Mouse (Mus musculus): ENCODE measurements around the gene Mkrn2os. TPM values are rescaled to one million over a fixed set of nuclear protein-coding genes. Genes with fewer than 3 reads are reported as not detected.
A peak's percentile ranks its signal among the peaks of the same experiment; 100 is the strongest.
"Not testable (repeated sequence)": the region's sequence is repeated elsewhere in the genome, so short reads cannot be mapped to it uniquely, and the experiment has no call there.

Mkrn2os gene
- total RNA-seq (2015) (not detected in 2 replicates), total RNA-seq (2017) (not detected in 2 replicates)

DNA sequence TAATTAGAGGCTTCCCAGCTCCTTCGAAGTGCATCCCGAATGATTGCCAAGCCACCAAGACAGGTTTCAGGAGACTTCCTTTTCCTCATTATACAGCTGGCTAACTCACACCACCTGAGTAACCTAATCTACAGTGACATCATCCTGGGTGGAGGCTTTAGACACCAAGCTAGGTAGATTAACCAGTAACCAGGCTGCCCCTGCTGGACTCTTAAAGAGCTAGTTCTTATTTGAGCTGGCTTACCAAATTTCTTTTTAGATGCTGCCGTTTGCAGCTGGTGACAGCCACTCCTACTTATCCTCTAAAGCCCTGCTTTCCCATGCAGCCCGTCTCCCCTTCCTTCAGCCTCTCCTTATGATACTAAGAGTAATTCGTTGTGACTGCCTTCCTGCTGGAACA is at the start of gene Mkrn2os:
Mkrn2os (minus strand) TSS at position 119 of the 400 bp plus-strand sequence.
- ATAC-seq (replicated peaks; ENCODE audit: poor library complexity) = no peak

DNA sequence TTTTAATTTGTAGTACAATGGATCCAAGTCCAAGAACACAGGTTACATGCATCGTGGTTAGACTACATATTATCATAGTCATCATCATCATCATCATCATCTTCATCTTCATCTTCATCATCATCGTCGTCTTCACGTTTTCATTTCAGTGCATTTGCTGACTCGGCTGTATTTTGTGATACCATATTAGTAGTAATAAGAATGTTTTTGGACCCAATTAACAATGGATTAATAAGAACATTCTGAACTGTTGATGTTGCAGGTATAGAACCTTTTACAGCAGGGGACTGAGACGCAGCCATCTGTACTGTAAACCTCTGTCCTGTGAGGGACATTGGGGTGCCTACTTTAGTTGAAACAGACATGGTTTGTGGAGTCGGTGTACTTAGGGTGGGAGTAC is 45.8 kb upstream of the Mkrn2os start:
- not testable (repeated sequence) for ATAC-seq (replicated peaks; ENCODE audit: poor library complexity)

GRCm38 (mm10) chr6:115634015-115634414 is 41.6 kb upstream of the Mkrn2os start:
- ATAC-seq (replicated peaks; ENCODE audit: poor library complexity) = no peak

DNA sequence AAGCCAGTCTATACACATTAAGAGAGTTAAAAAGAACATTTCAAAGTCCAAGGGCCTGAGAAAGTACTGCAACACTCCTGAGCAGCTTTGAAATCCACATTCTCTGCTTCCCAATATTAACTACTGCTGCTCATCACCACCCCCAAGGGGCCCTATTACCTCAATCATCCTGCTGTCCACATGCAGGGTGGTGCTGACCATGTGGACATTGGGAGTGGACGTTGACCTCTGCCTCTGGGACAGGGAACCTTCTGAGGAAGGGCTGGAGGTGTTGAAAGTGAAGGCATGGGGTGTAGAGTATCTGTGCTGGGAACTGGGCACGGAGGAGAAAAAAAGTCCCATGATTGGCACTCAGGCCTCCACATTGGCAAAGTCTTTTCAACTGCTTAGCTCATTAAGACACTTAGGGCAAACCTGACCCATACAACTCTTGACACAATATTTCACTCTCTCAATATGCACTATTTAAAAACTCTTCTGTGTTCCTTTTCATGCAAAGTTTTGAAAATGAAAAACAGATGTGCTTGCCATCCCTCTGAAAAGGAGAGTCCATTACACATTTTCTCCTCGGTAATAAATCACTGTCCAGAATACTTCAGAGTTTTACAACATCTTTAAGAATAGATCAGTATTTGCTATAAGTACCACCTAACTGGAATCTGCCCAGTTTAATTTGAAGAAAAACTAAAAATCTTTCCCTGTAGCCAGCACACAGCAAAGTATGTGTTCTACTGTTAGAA is 38.9 kb upstream of the Mkrn2os start:
- ATAC-seq (replicated peaks; ENCODE audit: poor library complexity) = no peak

GRCm38 (mm10) chr6:115626121-115626520 is 33.7 kb upstream of the Mkrn2os start:
- ATAC-seq (replicated peaks; ENCODE audit: poor library complexity) = no peak

DNA sequence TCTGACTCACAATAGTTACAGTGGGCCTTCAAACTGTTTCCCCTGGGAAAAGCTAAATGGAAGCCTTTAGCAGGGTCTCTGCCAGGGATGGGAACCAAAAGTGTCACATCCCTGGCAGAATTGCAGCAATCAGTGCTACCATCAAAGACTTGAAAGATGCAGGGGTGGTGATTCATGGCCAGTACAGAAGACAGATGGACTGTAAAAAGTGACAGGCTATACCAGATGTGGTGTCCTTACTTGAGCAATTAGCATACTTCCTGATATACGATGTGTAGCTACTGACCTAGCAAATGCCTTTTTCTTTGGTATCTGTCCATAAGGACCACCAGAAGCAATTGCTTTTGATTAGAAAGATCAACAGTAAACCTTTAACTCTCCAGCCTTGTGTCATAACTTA is 28.6 kb upstream of the Mkrn2os start:
- ATAC-seq (replicated peaks; ENCODE audit: poor library complexity) = no peak

DNA sequence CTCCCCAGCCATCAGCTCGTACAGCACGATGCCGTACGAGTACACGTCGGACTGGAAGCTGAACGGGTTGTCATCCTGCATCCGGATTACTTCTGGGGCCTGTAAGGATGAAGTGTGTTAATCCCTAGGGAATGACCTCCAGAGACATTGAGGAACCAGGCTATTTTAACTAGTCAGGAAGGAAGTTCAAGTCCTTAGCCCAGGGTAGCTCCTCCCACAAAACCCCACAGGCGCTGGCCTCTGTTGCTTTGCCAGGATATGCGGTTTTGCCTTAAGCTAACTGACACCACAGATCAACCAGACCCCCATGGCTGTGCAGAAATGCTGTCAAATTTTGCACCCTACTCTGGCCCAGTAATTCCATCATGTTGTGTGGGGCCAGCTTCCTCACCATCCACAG is 27.4 kb upstream of the Mkrn2os start:
- peak; percentile 80 for ATAC-seq (replicated peaks; ENCODE audit: poor library complexity)

DNA sequence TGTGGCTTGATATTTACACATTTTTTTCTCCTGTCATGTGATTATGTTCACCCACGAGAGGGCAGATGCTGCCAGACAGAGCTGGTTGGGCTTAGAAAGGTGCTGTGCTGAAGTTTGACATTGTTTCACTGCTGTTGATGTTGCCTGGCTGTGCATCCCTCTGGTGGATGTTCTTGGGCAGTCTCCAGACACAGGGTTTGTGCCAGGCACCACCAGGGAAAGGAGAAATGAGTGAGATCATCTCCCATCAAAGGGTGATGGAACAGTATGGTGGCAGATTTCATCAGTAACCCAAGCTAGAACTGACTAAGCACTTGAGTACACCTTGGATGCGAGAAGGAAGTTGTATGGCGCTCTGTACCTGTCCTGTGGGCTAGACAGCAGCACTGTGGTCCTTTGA is 23.6 kb upstream of the Mkrn2os start:
- no peak for ATAC-seq (replicated peaks; ENCODE audit: poor library complexity)

GRCm38 (mm10) chr6:115613793-115614192 is 21.4 kb upstream of the Mkrn2os start:
- no peak for ATAC-seq (replicated peaks; ENCODE audit: poor library complexity)

DNA sequence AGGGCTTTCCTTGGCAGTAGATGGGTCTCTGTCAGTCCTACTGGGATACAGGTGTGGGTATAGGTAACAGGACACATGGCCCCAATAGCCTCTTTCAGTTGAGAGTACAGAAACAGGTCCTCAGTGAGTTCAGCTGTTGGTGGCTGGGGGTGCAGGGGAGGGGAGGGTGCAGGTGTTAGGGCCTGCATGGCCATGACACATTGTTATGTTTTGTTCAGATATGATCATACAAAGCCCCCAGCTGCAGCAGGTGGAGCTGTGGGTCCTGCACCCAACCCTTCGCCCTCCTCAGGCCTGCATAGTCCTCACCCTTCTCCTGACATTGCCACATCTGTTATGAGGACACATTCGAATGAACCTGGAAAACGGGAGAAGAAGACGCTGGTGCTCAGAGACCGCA is 17.9 kb upstream of the Mkrn2os start:
- ATAC-seq (replicated peaks; ENCODE audit: poor library complexity) = no peak

DNA sequence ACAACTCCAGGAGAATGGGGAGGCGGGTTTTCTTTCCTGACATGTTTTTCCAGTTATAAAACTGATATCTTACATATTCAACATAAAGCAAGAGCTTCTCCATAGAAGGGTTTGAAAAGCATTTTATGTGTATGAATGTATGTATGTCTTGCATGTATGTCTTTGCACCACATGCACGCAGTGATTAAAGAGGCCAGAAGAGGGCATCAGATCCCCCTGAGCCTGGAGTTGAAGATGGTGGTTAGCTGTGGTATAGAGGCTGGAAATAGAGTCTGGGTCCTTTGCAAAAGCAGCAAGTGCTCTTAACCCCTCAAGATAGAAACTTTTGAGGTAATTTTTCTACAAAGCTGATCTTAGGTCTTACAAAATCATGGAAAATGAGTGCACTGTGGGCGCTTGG is 16.7 kb upstream of the Mkrn2os start:
- peak; percentile 91 for ATAC-seq (replicated peaks; ENCODE audit: poor library complexity)

DNA sequence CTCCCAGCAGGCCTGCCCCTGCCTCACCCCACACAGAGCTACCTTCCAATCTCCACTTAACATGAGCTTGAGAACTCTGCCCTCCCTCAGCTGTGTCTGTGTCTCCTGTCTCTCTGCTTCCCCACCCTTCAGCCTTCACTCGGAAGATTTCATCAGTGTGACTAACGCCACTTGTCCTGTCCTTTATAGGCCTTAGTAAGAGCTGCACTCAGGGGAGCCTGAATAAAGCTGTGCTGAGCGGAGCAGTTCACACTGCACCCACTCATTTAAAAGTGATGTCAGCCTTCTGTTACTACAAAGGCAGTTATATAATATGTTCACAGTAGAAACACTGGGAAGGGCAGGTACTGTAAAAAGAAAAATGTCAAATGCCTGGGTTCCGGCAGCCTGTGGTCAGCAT is 15.1 kb upstream of the Mkrn2os start:
- ATAC-seq (replicated peaks; ENCODE audit: poor library complexity) = no peak

GRCm38 (mm10) chr6:115606461-115606860 is 14.1 kb upstream of the Mkrn2os start:
- no peak for ATAC-seq (replicated peaks; ENCODE audit: poor library complexity)

- peak; percentile 97 for ATAC-seq (replicated peaks; ENCODE audit: poor library complexity)
Observed at GRCm38 (mm10) chr6:115601715-115602523, 9.5 kb upstream of the Mkrn2os start, which contains the start of gene Mkrn2. Gene Mkrn2 (plus strand): TSS chr6:115601902.

GRCm38 (mm10) chr6:115601322-115601714 is 8.9 kb upstream of the Mkrn2os start:
- no peak for ATAC-seq (replicated peaks; ENCODE audit: poor library complexity)

GRCm38 (mm10) chr6:115595667-115596066 is 3.3 kb upstream of the Mkrn2os start:
- ATAC-seq (replicated peaks; ENCODE audit: poor library complexity) = peak; percentile 79

- ATAC-seq (replicated peaks; ENCODE audit: poor library complexity) = peak; percentile 91
Observed at GRCm38 (mm10) chr6:115594463-115594862, 2.1 kb upstream of the Mkrn2os start.

DNA sequence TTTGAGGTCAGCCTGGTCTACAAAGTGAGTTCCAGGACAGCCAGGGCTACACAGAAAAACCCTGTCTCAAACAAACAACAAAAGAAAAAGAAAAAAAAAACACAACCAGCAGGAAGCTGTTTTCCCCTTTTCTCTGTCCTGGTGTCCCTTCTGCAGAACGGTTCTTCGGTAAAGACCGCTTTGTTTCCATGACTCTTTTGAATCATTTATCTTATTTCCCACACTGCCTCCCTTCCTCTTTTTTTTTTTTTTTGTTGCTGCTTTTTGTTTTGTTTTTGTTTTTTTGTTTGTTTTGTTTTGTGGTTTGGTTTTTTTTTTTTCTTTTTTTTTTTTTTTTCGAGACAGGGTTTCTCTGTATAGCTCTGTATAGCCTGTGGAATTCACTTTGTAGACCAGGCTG is 876 bp upstream of the Mkrn2os start:
- no peak for ATAC-seq (replicated peaks; ENCODE audit: poor library complexity)

GRCm38 (mm10) chr6:115591692-115592359 is 550 bp downstream of the Mkrn2os start:
- ATAC-seq (replicated peaks; ENCODE audit: poor library complexity) = no peak

GRCm38 (mm10) chr6:115586321-115586720 is 6.1 kb downstream of the Mkrn2os start:
- no peak for ATAC-seq (replicated peaks; ENCODE audit: poor library complexity)

DNA sequence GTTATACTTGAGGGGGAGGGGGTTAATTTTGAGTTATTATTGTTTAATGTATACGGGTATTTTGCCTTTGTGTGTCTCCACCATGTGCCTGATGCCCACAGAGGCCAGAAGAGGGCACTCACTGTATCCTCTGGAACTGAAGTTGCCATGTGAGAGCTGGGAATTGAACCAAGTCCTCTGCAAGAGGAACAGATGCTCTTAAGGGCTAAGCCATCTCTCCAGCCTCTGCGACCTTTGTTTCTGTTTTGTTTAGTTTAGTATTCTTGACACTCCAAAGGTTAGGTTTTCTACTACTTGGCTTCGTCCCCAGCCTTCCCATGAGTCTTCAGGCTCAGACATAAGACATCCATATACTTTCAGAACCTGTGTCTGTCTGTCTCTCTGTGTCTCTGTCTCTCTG is 8.2 kb downstream of the Mkrn2os start:
- peak; percentile 76 for ATAC-seq (replicated peaks; ENCODE audit: poor library complexity)

All from megakaryocyte progenitor cell, adult 5-6 weeks (primary cell).